Mouse (Mus musculus) liver, embryonic 14.5 days (tissue): ENCODE measurements around the gene Hepacam2. TPM values are rescaled to one million over a fixed set of nuclear protein-coding genes. Genes with fewer than 3 reads are reported as not detected.

Experiments
- ATAC-seq: fragments of 200-750 bp; cut with Nextera tagmentation; 2 replicates; pipeline ENCODE4 v1.8.0; 2017; ENCODE audit warnings: moderate number of reproducible peaks, mild to moderate bottlenecking, moderate library complexity; ENCODE audit not compliant: insufficient read depth
- DNase-seq, 3 experiments: peaks; one replicate each; pipeline ENCODE4 v3.0.0-alpha.2; 2012 to 2013; ENCODE audit warnings: low read depth in 3 of 3, low spot score in 3 of 3
- H3K27ac ChIP-seq: fragments of 300-500 bp; sonication (generic); 2 replicates; pipeline ENCODE4 v1.5.1; 2014; ENCODE audit warnings: moderate library complexity, mild to moderate bottlenecking, control low read depth, inconsistent platforms
- H3K27me3 ChIP-seq: fragments of 300-500 bp; sonication (generic); 2 replicates; pipeline ENCODE4 v1.6.1; 2014; ENCODE audit warnings: mild to moderate bottlenecking, low read length, moderate library complexity; ENCODE audit not compliant: control insufficient read depth, insufficient read depth
- H3K36me3 ChIP-seq: fragments of 300-500 bp; sonication (generic); replicated peaks from 2 replicates; pipeline ENCODE4 v1.6.1; 2014; ENCODE audit warnings: low read depth; ENCODE audit not compliant: control insufficient read depth, insufficient read depth
- H3K4me1 ChIP-seq, 2 experiments: fragments of 200-500 bp in 1 of 2; fragments of 300-500 bp in 1 of 2; sonication (generic) in 1 of 2; replicated peaks; 2 replicates each; pipeline ENCODE4 v1.6.1; 2012 to 2014; ENCODE audit warnings: antibody characterized with exemption in 1 of 2, inconsistent platforms in 1 of 2, low read length in 1 of 2; ENCODE audit not compliant: control insufficient read depth in 2 of 2, insufficient read depth in 2 of 2
- H3K4me2 ChIP-seq: fragments of 300-500 bp; sonication (generic); 2 replicates; pipeline ENCODE4 v1.6.1; 2014; ENCODE audit warnings: low read depth, mild to moderate bottlenecking, control low read depth, moderate library complexity
- H3K4me3 ChIP-seq, 2 experiments: fragments of 200-500 bp in 1 of 2; fragments of 300-500 bp in 1 of 2; sonication (generic) in 1 of 2; 2 replicates each; pipeline ENCODE4 v1.5.1; 2012 to 2014; ENCODE audit warnings: low read depth in 2 of 2, low read length in 2 of 2, mild to moderate bottlenecking in 2 of 2, control low read depth in 1 of 2, inconsistent platforms in 1 of 2, moderate library complexity in 1 of 2; ENCODE audit not compliant: insufficient read depth in 1 of 2
- H3K9ac ChIP-seq: fragments of 300-500 bp; sonication (generic); replicated peaks from 2 replicates; pipeline ENCODE4 v1.6.1; 2014; ENCODE audit warnings: mild to moderate bottlenecking, control low read depth, moderate library complexity
- H3K9me3 ChIP-seq: fragments of 300-500 bp; sonication (generic); 2 replicates; pipeline ENCODE4 v1.6.1; 2016; ENCODE audit warnings: low read length, mixed read lengths; ENCODE audit not compliant: control insufficient read depth
- CTCF ChIP-seq: IDR thresholded peaks from 2 replicates; pipeline ENCODE4 v1.5.1; 2016; ENCODE audit warnings: antibody characterized with exemption, low read depth, control low read depth
- EP300 ChIP-seq: IDR thresholded peaks from 2 replicates; pipeline ENCODE4 v1.6.1; 2016; ENCODE audit warnings: antibody characterized with exemption, low read depth
- WGBS: fragments of 180-500 bp; shearing (Covaris S2); extraction: QIAGEN DNeasy Blood & Tissue Kit; methylation state at CpG from one replicate; pipeline ENCODE4 v1.1.7; 2014; ENCODE audit not compliant: insufficient replicate concordance; 5-methylcytosine and 5-hydroxymethylcytosine counted together
- polyA plus RNA-seq, 2 experiments: library from polyadenylated mRNA; depleted of rRNA in 1 of 2; stranded (reverse) in 1 of 2; unstranded in 1 of 2; fragments of >200 nt; fragmentation: Nextera tagmentation in 1 of 2; extraction: Ambion mirVana in 1 of 2; gene quantifications; 2 replicates each; pipeline versions ENCODE4 v1.2.1 to v1.2.3; 2012 to 2014

The Hepacam2 gene
- polyA plus RNA-seq, 2 experiments = 0.03 TPM; not detected in 1

DNA sequence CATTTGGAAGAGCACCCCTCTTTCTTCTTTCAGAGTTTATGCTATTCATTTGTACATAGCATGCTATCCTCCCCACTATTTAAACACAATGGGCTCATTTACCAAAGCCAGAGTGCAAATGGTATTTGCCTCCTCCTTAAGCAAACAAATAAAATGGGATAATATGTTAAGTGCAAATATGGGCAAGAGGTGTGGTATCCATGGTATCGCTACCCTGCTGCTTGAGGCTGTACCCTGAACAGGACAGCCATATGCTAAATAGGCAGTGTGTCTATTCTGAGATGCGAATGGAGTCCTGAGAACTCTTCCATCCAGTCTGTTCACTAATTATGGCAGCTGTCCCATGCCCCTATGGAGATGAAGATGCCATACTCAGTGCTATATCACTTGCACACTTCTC, 27.4 kb downstream of the Hepacam2 start:
- Histone ChIP-seq H3K4me1 (no peaks in the 10 kb centered on the region), H3K9me3 (no peaks in the 10 kb centered on the region), H3K36me3 (no peaks in the 10 kb centered on the region), H3K27ac (no peak overlapping the region), H3K4me2 (no peak overlapping the region), H3K9ac (no peak overlapping the region), H3K27me3 (no peaks in the 10 kb centered on the region), H3K4me3 (no peak overlapping the region)
- DNase-seq (no peak), ATAC-seq (no peak)
- 46% methylated on average over 2 of the region's 2 CpGs for WGBS
- no peak for TF ChIP-seq EP300
- no peak for TF ChIP-seq CTCF

DNA sequence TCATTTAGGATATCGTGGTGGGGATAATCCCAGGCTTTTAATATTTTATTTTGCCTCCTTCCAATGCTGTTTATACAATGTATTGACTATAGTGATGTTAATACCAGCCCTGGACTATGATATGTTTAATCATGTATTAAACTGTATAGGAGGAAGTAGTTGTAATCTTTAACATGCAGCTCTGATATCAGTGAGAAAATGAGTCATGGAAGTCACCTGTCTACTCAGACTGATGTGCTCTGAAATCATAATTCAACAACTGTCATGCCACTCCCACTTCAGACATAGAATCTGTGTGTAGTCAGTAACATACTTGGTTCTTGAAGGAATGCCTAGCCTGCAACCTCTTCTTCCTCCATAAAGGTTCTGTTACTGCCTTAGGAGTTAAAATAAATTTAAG, 29.5 kb downstream of the Hepacam2 start:
- ATAC-seq = no peak

DNA sequence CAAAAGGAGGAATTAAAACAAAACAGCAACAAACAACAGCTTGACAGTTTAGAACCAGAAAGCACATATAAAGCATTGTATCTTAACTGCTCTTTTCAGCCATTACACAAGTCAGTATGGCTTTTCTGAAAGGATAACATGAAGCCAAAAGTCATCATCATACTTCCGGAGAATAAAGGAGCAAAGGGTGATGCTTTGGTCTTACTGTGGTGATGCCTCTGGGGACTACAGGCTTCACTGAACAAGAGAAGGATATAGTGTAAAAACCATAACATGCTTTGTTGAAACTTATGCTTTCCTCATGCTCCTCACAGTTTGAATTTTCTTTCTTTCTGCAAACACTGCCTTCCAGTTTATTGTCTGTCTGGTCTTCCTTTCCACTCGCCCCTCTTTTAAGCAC, 34.5 kb downstream of the Hepacam2 start:
- whole genome bisulfite sequencing = 47% methylated on average over 2 of the region's 2 CpGs
- ATAC-seq = no peak

More for the DNA sequence above, 29.5 kb downstream of the Hepacam2 start:
- H3K4me1 ChIP-seq = no peaks in the 10 kb centered on the region
- no peaks in the 10 kb centered on the region for H3K9me3 ChIP-seq
- no peaks in the 10 kb centered on the region for H3K36me3 ChIP-seq
- H3K27me3 ChIP-seq = no peaks in the 10 kb centered on the region
- no peak for TF ChIP-seq CTCF
- no peak for TF ChIP-seq EP300
- no peak for DNase-seq
- H3K4me3 ChIP-seq = no peak overlapping the region
- H3K27ac ChIP-seq = no peak overlapping the region
- WGBS = 34% methylated on average over 1 of the region's 1 CpGs
- H3K4me2 ChIP-seq = no peak overlapping the region
- no peak overlapping the region for H3K9ac ChIP-seq

DNA sequence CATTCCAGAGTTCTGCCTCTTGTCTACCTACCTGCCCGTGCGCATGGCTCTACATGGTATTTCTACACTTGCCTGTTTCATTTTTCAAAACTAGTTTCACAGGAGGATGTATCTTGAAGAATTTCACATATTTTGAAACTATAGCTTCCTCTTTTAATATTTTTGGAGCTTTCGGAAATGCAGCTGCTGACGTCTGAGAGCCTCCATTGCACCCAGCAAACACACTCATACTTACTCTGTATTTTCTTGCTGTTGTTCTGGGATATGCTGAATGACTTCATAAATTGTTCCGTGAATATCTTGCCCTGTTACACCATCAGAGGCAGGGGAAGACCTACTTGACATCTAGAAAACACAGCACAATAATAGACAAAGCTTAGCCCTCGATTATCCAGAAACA, 35.1 kb downstream of the Hepacam2 start:
- H3K9me3 ChIP-seq = no peaks in the 10 kb centered on the region
- 0 out of 4 replicates have a peak, but pooled peaks cover 0 to 2% of the 10 kb centered on the region in 2 experiments for H3K4me1 ChIP-seq
- no peak overlapping the region for H3K9ac ChIP-seq
- ATAC-seq (no peak), DNase-seq (no peak)
- 57% methylated on average over 6 of the region's 6 CpGs for WGBS
- H3K36me3 ChIP-seq = no peaks in the 10 kb centered on the region
- H3K27me3 ChIP-seq = no peaks in the 10 kb centered on the region
- no peak overlapping the region for H3K4me3 ChIP-seq
- H3K4me2 ChIP-seq = no peak overlapping the region
- TF ChIP-seq CTCF (no peak), EP300 (no peak)
- H3K27ac ChIP-seq = no peak overlapping the region

More for the DNA sequence above, 34.5 kb downstream of the Hepacam2 start:
- no peaks in the 10 kb centered on the region for H3K27me3 ChIP-seq
- H3K9ac ChIP-seq = no peak overlapping the region
- H3K36me3 ChIP-seq = no peaks in the 10 kb centered on the region
- DNase-seq = no peak
- H3K4me1 ChIP-seq = 0 out of 4 replicates have a peak, but pooled peaks cover 0 to 2% of the 10 kb centered on the region in 2 experiments
- H3K27ac ChIP-seq = no peak overlapping the region
- TF ChIP-seq CTCF (no peak), EP300 (no peak)
- H3K4me3 ChIP-seq = no peak overlapping the region
- H3K4me2 ChIP-seq = no peak overlapping the region
- H3K9me3 ChIP-seq = no peaks in the 10 kb centered on the region

DNA sequence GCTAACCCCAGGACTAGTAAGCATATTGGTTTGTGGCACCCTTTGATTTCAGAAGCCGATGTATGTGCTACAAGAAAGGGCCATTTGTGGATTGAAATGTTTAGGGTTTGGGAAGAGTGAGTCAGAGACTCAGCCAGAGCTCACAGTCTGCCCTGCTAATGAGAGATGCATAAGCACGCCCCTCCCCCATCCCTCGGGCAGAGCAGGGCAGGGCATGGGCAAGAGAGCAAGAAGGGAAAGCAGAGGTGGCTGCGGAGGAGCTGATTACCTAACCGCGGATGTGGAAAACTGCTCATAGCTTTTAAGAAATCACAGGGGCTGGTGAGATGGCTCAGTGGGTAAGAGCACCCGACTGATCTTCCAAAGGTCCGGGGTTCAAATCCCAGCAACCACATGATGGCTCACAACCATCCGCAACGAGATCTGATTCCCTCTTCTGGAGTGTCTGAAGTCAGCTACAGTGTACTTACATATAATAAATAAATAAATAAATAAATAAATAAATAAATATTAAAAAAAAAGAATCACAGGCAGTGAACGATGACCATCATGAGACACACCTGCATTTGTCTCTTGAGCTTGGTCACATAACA, 42.1 kb downstream of the Hepacam2 start:
- Histone ChIP-seq H3K9ac (no peak overlapping the region), H3K9me3 (no peaks in the 10 kb centered on the region), H3K36me3 (no peaks in the 10 kb centered on the region), H3K4me3 (no peak overlapping the region), H3K27me3 (no peaks in the 10 kb centered on the region), H3K4me1 (no peaks in the 10 kb centered on the region), H3K27ac (no peak overlapping the region), H3K4me2 (no peak overlapping the region)
- ATAC-seq = no peak
- TF ChIP-seq CTCF (no peak), EP300 (no peak)
- 56% methylated on average over 11 of the region's 11 CpGs for WGBS
- no peak for DNase-seq
